Comparison of ENCODE assay signal across 8 mouse cellular contexts in genomic region chr6:124492842-124493561, GRCm38 (mm10). TPM values are rescaled to one million over a fixed set of nuclear protein-coding genes. Genes with fewer than 3 reads are reported as not detected.
DNase-seq lines count a peak whose midpoint lies in the region; ATAC-seq and TF ChIP-seq lines count a peak whose summit lies in the region.

Gene C1rl (plus strand): TSS chr6:124493113.

- no peak within 1 kb of the TSS for H3K4me3 ChIP-seq in hindbrain, embryonic 13.5 days

- WGBS in hindbrain, embryonic 13.5 days: 49% methylated on average over 3 of the region's 4 CpGs

- peak; percentile 44 for DNase-seq in Patski (ENCODE audit: low read depth, low spot score)
- peak; percentile 71 to 75 for DNase-seq in cerebellum, postnatal 14 days
- DNase-seq in frontal cortex, postnatal 25 days (ENCODE audit: low spot score in 2 of 2): peak; percentile 59 to 66
- DNase-seq in layer of hippocampus, postnatal 14 days (ENCODE audit: low spot score in 2 of 2): peak; percentile 60 to 65
- DNase-seq in lung, postnatal 14 days: peak; percentile 80
- peak; percentile 80 for DNase-seq in ovary, postnatal 14 days (ENCODE audit: low spot score)
- peak; percentile 54 for DNase-seq in thymus, postnatal 14 days

- peak; percentile 96 for ATAC-seq in Patski
- ATAC-seq in hindbrain, embryonic 13.5 days (ENCODE audit: low FRiP score): peak; percentile 77

- CTCF ChIA-PET in Patski (lab: Charles Lee): interaction anchor here (0.7 to 2.7 kb wide), 11 partner anchors 12 to 215 kb away, joined by 3 to 10 read pairs (median 4); partner anchors contain the start of genes C1ra, C1s1, Lpcat3 and Pex5

- no peaks in the 10 kb centered on the region for H3K36me3 ChIP-seq in hindbrain, embryonic 13.5 days

- H3K9ac ChIP-seq in hindbrain, embryonic 13.5 days: no peak within 1 kb of the TSS

- TF ChIP-seq CTCF in Patski (IDR thresholded peaks at IDR 0.05): peak; percentile 82

- H3K9me3 ChIP-seq in hindbrain, embryonic 13.5 days: no peaks in the 10 kb centered on the region

- in situ Hi-C loops in Patski (cut with MboI; ENCODE audit: low pct_unique_long_range_greater_than_20kb): loop anchor here (25.0 kb wide), 1 partner anchor 269 kb away; the partner anchor contains the start of genes Atn1, Eno2 and Gm45234

- no peaks in the 10 kb centered on the region for H3K4me1 ChIP-seq in hindbrain, embryonic 13.5 days (replicated peaks)

- H3K27ac ChIP-seq in hindbrain, embryonic 13.5 days: no peak within 1 kb of the TSS

- no peak within 1 kb of the TSS for H3K4me2 ChIP-seq in hindbrain, embryonic 13.5 days

- POLR2A ChIA-PET in Patski (lab: Charles Lee): no interaction called here

- H3K27me3 ChIP-seq in Patski: no peaks in the 10 kb centered on the region
- no peaks in the 10 kb centered on the region for H3K27me3 ChIP-seq in hindbrain, embryonic 13.5 days

RNA-seq across cellular contexts. Expression of gene C1rl, which starts in this region (rescaled TPM):
- polyA plus RNA-seq in Patski (2021): 20.3 TPM
- 0.32 TPM in 2 replicates for polyA plus RNA-seq in hindbrain, embryonic 13.5 days (2015; fragmentation: Nextera tagmentation; extraction: Ambion mirVana)
- under 1 TPM; 0.12 to 0.28 TPM for total RNA-seq in layer of hippocampus, postnatal 14 days (2021)

Comparison
In these comparisons a context has a peak if more than half of its experiments do, and no peak if none do; other contexts are left out.
1. RNA of gene C1rl (polyA plus RNA-seq): 20.3 TPM in Patski (single experiment); 0.32 TPM in hindbrain, embryonic 13.5 days; every median in the first group is over 10 times any median in the second.
2. Peak in ATAC-seq in hindbrain, embryonic 13.5 days; RNA of the gene not detected or under 1 TPM.
3. Peak in DNase-seq in layer of hippocampus, postnatal 14 days; RNA of the gene not detected or under 1 TPM.
4. Peak in every context shown above with its lines, with median percentiles within 50 percentile points of each other: DNase-seq.